Mouse (Mus musculus) brain, embryonic 14.5 days (tissue): ENCODE measurements at regions not wholly inside any gene's neighbourhood (a gene's known extent, or its start where the extent isn't known, plus 50 kb on each side); places are given as distances from the start of the nearest gene placed in this dataset.
"Not testable (repeated sequence)": the region's sequence is repeated elsewhere in the genome, so short reads cannot be mapped to it uniquely, and the experiment has no call there.

Experiments used
- DNase-seq: peaks from one replicate; pipeline ENCODE4 v3.0.0-alpha.2; 2011; ENCODE audit warnings: low read depth
- CTCF ChIP-seq: fragments of 200-500 bp; IDR thresholded peaks from 2 replicates; pipeline ENCODE4 v1.5.1; 2012; ENCODE audit warnings: inconsistent platforms, mild to moderate bottlenecking, moderate library complexity, borderline replicate concordance; ENCODE audit not compliant: insufficient read depth, insufficient read length; ENCODE audit errors: extremely low read depth
- POLR2A ChIP-seq: fragments of 200-500 bp; IDR thresholded peaks from 2 replicates; pipeline ENCODE4 v1.6.1; 2012; ENCODE audit warnings: mild to moderate bottlenecking, inconsistent platforms, borderline replicate concordance; ENCODE audit not compliant: poor library complexity, insufficient read depth, insufficient read length, severe bottlenecking; ENCODE audit errors: extremely low read depth

GRCm38 (mm10) chr4:51671516-51671915 lies 455.0 kb downstream of the Cylc2 start:
- peak; percentile 59 for DNase-seq
- TF ChIP-seq POLR2A = no peak
- no peak for TF ChIP-seq CTCF

GRCm38 (mm10) chr4:51674406-51674805 lies 457.9 kb downstream of the Cylc2 start:
- DNase-seq = no peak
- TF ChIP-seq POLR2A (no peak), CTCF (no peak)

GRCm38 (mm10) chr4:51679097-51679496 lies 462.6 kb downstream of the Cylc2 start:
- TF ChIP-seq CTCF = no peak
- TF ChIP-seq POLR2A = no peak
- DNase-seq = peak; percentile 59

GRCm38 (mm10) chr4:51683345-51683744 lies 466.9 kb downstream of the Cylc2 start:
- not testable (repeated sequence) for DNase-seq

- no peak for DNase-seq
- no peak for TF ChIP-seq POLR2A
- TF ChIP-seq CTCF = no peak
Measured at GRCm38 (mm10) chr4:51686651-51687050, 470.2 kb downstream of the Cylc2 start.
